Mouse (Mus musculus) embryonic facial prominence, embryonic 10.5 days (tissue): ENCODE data around the gene Trub2. TPM values are rescaled to one million over a fixed set of nuclear protein-coding genes. Genes with fewer than 3 reads are reported as not detected.

Experiments
- DNase-seq: peaks from one replicate; pipeline ENCODE4 v3.0.0-alpha.2; 2017; ENCODE audit warnings: low spot score
- H3K27ac ChIP-seq: fragments of 300-500 bp; sonication (generic); replicated peaks from 2 replicates; pipeline ENCODE4 v1.5.1; 2016; ENCODE audit warnings: mild to moderate bottlenecking
- H3K27me3 ChIP-seq: fragments of 300-500 bp; sonication (generic); replicated peaks from 2 replicates; pipeline ENCODE4 v1.6.1; 2016; ENCODE audit warnings: low read depth, mild to moderate bottlenecking; ENCODE audit not compliant: poor library complexity, severe bottlenecking
- H3K36me3 ChIP-seq: fragments of 300-500 bp; sonication (generic); replicated peaks from 2 replicates; pipeline ENCODE4 v1.6.1; 2016; ENCODE audit warnings: mild to moderate bottlenecking, moderate library complexity
- H3K4me1 ChIP-seq: fragments of 300-500 bp; sonication (generic); 2 replicates; pipeline ENCODE4 v1.6.1; 2016
- H3K4me3 ChIP-seq: fragments of 300-500 bp; sonication (generic); 2 replicates; pipeline ENCODE4 v1.5.1; 2016; ENCODE audit warnings: mild to moderate bottlenecking, moderate library complexity
- H3K9me3 ChIP-seq: fragments of 300-500 bp; sonication (generic); 2 replicates; pipeline ENCODE4 v1.6.1; 2016; ENCODE audit warnings: mild to moderate bottlenecking
- WGBS: fragments of 180-500 bp; shearing (Covaris S2); methylation state at CpG from one replicate; pipeline ENCODE4 v1.1.7; 2016; 5-methylcytosine and 5-hydroxymethylcytosine counted together
- polyA plus RNA-seq: library from polyadenylated mRNA; unstranded; fragments of >200 nt; fragmentation: Nextera tagmentation; extraction: Ambion mirVana; gene quantifications from 2 replicates; pipeline ENCODE4 v1.2.1, GENCODE M21; 2016

Gene Trub2
- polyA plus RNA-seq, 1 experiment from 2014 or later, result 60.7 TPM

DNA sequence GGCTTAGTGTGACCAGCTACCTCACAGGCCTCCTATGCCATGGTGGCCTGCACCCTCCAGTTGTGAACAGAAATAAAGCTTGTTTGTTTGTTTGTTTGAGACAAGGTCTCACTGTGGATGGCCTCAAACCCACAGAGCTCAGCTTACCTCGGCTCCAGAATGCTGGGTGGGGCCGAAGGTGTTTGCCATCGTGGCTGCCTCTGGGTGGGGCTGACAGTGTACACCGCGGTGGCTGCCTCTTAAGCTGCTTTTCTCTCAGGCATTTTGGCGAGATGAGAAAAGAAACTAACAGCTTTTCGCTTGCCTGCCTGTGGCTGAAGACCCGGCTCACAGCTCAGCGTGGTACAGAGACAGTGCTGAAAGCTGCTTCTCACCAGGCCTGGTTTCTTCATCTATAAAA is 19.4 kb downstream of the Trub2 start:
- Histone ChIP-seq H3K4me3 (no peak overlapping the region), H3K9me3 (no peaks in the 10 kb centered on the region), H3K4me1 (no peaks in the 10 kb centered on the region), H3K27me3 (no peaks in the 10 kb centered on the region), H3K36me3 (peaks cover 23% of the 10 kb centered on the region), H3K27ac (no peak overlapping the region)
- DNase-seq, result no peak
- 70% methylated on average over 9 of the region's 9 CpGs for WGBS

DNA sequence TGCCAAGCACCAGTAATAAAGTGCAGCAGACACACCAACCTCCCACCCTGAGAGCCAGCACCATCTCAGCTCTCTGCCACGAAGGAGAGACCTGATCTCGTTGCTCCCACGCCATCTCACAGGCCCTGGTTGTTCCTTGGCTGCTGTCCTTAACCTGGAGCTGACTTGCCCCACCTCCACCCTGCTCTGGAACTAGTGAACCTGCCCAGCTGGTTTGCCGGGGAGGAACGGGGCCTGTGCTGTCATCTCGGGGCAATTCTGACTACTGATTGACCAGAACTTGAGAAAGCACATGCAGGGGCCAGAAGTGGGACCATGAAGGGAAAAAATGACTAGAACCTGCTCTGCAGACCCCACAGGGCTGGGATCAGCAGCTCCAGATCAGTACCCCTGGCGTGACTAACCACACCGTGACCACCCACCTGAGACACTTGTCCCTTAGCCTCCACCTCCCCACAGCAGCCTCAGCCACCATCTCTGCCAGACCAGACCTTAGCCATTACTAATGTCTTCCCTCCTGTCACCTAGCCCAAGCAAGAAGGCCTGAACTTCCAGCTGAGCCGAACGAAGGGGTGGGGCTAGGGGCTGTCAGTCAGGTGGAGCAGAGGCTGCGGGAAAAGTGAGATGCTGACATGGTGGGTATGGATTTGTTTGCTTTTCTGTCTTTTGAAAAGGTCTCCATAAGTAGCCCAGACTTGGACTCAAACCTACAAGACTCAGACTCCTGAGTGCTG is 20.2 kb downstream of the Trub2 start:
- Histone ChIP-seq H3K27ac (no peak overlapping the region), H3K27me3 (no peaks in the 10 kb centered on the region), H3K4me3 (no peak overlapping the region), H3K9me3 (no peaks in the 10 kb centered on the region), H3K4me1 (no peaks in the 10 kb centered on the region), H3K36me3 (peaks cover 16% of the 10 kb centered on the region)
- no peak for DNase-seq
- 71% methylated on average over 11 of the region's 11 CpGs for WGBS

DNA sequence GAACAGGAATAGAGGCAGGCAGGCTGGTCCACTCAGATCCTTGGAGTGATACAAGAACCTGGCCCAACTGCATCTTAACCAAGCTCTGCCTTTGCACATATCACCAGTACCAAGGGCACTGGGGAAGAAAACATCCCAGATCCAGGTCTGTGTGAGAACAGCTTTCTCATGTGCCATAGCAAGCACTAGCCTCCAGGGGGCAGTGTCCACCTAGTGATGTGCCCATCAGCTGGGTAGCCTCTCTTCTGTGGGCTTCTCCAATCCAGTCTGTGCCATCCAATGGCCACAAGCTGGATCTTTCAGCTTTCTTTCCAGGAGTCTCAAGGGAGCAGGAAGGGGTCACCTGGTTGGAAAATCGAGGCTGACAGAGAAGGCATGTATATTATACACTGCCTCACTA is 23.5 kb downstream of the Trub2 start:
- 4% methylated on average over 1 of the region's 1 CpGs for WGBS

DNA sequence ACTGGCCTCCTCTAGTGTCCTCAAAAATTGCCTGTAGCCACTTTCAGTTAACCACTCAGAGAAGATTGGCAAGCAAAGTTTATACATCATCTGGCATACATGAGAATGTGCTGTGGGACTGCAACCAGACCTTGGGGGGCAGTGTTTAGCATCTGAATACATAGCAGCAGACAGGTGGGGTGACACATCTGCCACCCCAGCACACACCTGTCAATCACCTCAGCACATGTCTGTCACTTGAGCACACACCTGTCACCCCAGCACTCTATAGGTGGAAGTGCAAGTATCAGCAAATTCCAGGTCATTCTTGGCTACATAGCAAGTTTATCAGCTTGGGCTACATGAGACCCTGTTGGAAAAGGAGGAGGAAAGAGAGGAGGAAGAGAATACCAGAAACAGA is 32.6 kb downstream of the Trub2 start:
- Histone ChIP-seq H3K36me3 (no peaks in the 10 kb centered on the region), H3K9me3 (0 out of 2 replicates have a peak, but pooled peaks cover 4% of the 10 kb centered on the region)

More for the DNA sequence above, 23.5 kb downstream of the Trub2 start:
- peak; percentile 76 for DNase-seq
- H3K9me3 ChIP-seq, result no peaks in the 10 kb centered on the region
- no peaks in the 10 kb centered on the region for H3K4me1 ChIP-seq
- no peaks in the 10 kb centered on the region for H3K27me3 ChIP-seq
- H3K27ac ChIP-seq, result no peak overlapping the region
- H3K4me3 ChIP-seq, result no peak overlapping the region
- H3K36me3 ChIP-seq, result no peaks in the 10 kb centered on the region

DNA sequence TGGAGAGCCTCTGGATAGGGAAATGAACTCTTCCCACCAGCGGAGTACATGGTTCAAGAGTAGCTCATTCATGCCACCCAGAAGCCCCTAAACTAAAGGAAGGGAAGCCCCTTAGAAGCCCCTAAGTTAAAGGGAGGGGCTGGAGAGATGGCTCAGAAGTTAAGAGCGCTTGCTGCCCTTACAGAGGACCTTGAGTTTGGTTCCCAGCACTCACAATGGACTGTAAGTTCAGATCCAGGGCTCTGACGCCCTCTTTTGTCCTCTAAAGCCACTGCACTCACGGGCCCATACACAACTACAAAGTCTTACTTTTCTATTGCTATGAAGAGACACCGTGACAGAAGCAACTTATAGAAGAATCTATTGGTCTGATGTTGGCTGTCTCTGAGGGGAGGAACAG is 35.9 kb downstream of the Trub2 start:
- no peak for DNase-seq
- H3K27ac ChIP-seq, result no peak overlapping the region
- peaks cover 20% of the 10 kb centered on the region for H3K4me1 ChIP-seq
- no peaks in the 10 kb centered on the region for H3K36me3 ChIP-seq
- H3K27me3 ChIP-seq, result peaks cover 63% of the 10 kb centered on the region
- H3K9me3 ChIP-seq, result 0 out of 2 replicates have a peak, but pooled peaks cover 4% of the 10 kb centered on the region
- WGBS, result 86% methylated on average over 5 of the region's 5 CpGs
- no peak overlapping the region for H3K4me3 ChIP-seq

More for the DNA sequence above, 32.6 kb downstream of the Trub2 start:
- Histone ChIP-seq H3K27me3 (peaks cover 33% of the 10 kb centered on the region), H3K4me3 (no peak overlapping the region), H3K27ac (no peak overlapping the region), H3K4me1 (peaks cover 12% of the 10 kb centered on the region)
- no peak for DNase-seq

DNA sequence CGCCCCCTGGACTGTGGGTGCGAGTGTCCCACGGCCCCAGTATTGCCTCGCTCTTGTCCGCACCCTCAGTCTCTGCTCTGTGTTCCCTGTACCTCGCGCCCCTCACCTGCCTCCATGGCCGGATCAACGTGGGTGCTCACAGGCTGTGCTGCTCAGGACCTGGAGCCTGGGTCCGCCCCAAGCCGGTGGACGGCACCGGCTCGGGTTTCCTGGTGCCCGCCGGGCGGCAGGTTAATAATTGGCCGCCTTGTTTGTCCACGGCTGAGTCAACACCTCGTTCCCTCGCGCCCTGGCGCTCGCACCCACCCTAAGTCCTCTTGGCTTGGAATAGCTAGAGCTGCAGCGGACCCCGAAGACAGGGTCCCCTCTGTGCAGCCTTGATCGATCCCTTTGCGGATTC is 36.8 kb downstream of the Trub2 start, which contains the start of gene Gm13420:
TSS of gene Gm13420 (minus strand) at position 189 of the 400 bp plus-strand sequence.
- Histone ChIP-seq H3K4me3 (peak within 1 kb of the TSS; percentile 34), H3K9me3 (0 out of 2 replicates have a peak, but pooled peaks cover 4% of the 10 kb centered on the region), H3K27me3 (peaks cover 71% of the 10 kb centered on the region), H3K27ac (no peak within 1 kb of the TSS), H3K36me3 (no peaks in the 10 kb centered on the region), H3K4me1 (peaks cover 25% of the 10 kb centered on the region)
- DNase-seq, result peak; percentile 32
- 4% methylated on average over 28 of the region's 28 CpGs for WGBS

DNA sequence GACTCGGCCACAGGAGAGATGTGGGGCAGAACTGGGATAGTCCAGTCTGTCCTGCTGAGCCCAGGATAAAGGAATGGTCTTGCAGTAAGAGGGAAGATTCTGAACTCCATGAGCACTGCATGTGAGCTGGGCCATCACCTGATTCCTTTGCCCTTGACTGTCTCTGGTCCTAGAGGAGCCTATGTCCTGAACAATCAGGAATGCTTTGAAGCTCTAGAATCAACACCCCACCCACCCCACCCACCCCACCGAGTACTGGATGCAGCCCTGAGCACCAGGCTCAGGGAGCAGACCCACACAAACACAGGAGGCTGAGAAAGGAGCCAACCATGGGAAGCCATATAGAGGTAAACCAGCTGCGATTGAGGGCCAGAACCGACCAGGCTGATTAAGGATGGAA is 39.8 kb downstream of the Trub2 start:
- H3K4me1 ChIP-seq, result peaks cover 25% of the 10 kb centered on the region
- 0 out of 2 replicates have a peak, but pooled peaks cover 4% of the 10 kb centered on the region for H3K9me3 ChIP-seq
- H3K27ac ChIP-seq, result no peak overlapping the region
- H3K36me3 ChIP-seq, result no peaks in the 10 kb centered on the region
- DNase-seq, result no peak
- H3K4me3 ChIP-seq, result no peak overlapping the region
- 85% methylated on average over 4 of the region's 4 CpGs for WGBS
- H3K27me3 ChIP-seq, result peaks cover 89% of the 10 kb centered on the region

DNA sequence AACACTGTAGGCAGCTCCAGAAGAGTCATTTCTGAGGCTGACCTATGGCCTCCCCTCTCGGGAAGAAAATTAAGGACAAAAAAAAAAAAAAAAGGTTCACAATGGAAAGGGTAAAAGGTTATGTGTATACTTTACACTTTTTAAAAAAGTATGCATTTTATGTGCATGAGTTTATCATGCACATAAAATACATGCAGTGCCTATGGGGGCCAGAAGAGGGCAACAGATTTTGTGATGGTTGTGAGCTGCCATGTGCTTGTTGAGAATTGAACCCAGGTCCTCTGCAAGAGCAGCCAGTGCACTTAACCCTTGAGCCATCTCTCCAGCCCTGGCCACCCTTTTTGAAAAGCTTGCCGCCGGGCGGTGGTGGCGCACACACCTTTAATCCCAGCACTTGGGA is 40.5 kb downstream of the Trub2 start:
- Histone ChIP-seq H3K36me3 (no peaks in the 10 kb centered on the region), H3K9me3 (0 out of 2 replicates have a peak, but pooled peaks cover 4% of the 10 kb centered on the region), H3K27me3 (peaks cover 83% of the 10 kb centered on the region), H3K4me1 (peaks cover 25% of the 10 kb centered on the region), H3K27ac (no peak overlapping the region), H3K4me3 (no peak overlapping the region; the same call in 1 of the 2 replicates)
- 58% methylated on average over 5 of the region's 5 CpGs for whole genome bisulfite sequencing
- DNase-seq, result peak; percentile 43

DNA sequence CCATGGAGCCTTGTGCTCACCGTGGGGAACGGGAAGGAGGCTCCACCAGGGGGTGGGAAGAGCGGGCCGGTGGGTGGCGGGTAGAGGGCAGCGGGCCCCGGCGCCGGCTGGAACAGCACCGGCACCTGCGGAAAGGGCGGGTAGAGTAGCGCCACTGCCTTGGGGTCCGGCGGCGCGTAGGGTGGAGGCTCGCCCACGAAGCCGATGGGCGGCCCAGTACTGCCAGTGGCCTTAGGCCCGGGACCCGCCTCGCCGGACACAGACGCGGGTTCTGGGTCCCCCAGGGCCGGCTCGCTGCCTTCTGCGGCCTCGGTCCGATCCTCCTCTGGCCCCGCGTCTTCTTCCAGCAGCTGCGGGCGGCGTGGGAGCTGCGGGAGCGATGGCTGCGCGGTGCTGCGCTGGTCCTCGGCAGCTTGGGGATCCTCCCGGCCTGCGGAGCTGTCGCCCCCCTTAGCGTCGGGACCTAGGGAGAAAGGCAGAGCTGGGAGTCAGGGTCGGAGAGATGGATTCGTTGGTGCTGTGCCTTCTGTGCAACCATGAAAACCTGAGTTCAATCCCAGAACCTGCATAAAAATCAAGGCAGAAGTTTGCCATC is 41.0 kb downstream of the Trub2 start:
- no peaks in the 10 kb centered on the region for H3K36me3 ChIP-seq
- peak; percentile 27 for DNase-seq
- peak overlapping the region; percentile 70 for H3K27ac ChIP-seq
- H3K27me3 ChIP-seq, result peaks cover 77% of the 10 kb centered on the region
- WGBS, result 4% methylated on average over 50 of the region's 50 CpGs
- H3K4me1 ChIP-seq, result peaks cover 25% of the 10 kb centered on the region
- H3K4me3 ChIP-seq, result peak overlapping the region; percentile 56
- H3K9me3 ChIP-seq, result 0 out of 2 replicates have a peak, but pooled peaks cover under 1% of the 10 kb centered on the region

DNA sequence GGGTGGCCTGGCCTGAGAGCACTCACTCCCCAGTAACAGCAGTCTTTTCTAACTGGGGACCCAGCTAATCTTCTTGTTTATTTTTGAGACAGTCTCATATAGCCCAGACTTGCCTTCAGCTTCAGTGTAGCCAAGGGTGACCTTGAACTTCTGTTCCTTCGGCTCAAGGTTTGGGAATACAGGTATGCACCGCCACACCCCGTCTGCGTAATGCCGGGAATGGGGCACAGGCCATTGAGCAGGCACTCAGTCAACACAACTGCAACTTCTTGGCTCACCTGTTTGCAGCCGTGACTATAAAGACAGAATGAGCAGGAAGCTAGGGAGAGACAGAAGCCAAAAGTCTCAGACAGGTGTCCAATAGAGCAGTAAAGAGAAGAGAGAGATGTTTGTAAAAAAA is 44.0 kb downstream of the Trub2 start:
- H3K4me1 ChIP-seq, result peaks cover 8% of the 10 kb centered on the region
- 91% methylated on average over 6 of the region's 6 CpGs for whole genome bisulfite sequencing
- no peak overlapping the region for H3K27ac ChIP-seq
- no peaks in the 10 kb centered on the region for H3K9me3 ChIP-seq
- no peak for DNase-seq
- H3K4me3 ChIP-seq, result no peak overlapping the region
- H3K36me3 ChIP-seq, result peaks cover 14% of the 10 kb centered on the region
- peaks cover 47% of the 10 kb centered on the region for H3K27me3 ChIP-seq

DNA sequence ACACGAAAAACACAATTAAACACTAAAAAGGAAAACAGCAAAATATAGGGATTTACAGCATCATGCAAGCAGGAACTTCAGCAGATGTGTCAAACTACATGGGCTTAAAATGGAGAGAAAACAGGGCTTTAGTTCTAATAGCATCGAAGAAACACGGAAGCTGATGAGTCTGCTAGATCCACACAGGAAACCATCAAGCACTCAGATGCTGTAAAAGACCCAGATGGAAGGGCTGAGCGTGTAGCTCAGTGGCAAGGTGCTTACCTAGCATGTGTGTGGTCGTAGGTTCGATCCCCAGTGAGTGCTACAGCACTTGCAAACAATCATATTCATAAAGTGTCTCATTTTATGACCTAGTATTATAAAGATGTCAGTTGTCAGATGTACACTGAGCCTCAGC is 47.1 kb downstream of the Trub2 start:
- Histone ChIP-seq H3K4me3 (no peak overlapping the region), H3K27ac (no peak overlapping the region), H3K27me3 (peaks cover 16% of the 10 kb centered on the region), H3K4me1 (no peaks in the 10 kb centered on the region), H3K36me3 (peaks cover 45% of the 10 kb centered on the region), H3K9me3 (no peaks in the 10 kb centered on the region)
- no peak for DNase-seq
- 93% methylated on average over 6 of the region's 6 CpGs for WGBS

DNA sequence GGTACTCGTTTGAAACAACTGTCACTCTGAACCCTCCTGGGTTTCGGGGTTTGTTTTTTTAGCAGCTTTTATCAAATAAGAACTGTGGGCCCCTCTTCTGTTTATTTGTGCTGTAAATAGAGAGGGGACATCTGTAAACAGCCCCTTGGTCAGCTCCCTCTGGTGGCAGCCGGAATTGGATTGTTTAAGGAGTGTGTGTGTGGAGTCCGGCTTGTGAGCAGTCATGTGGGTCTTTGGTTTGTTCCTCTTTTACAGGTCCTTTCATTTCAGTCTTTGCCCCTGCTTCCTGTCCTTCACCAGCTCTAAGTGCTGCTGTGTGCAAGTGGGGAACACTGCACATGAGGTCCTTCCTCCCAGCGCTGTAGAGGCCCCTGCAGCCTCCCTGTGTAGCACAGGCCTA is 48.9 kb downstream of the Trub2 start:
- 74% methylated on average over 5 of the region's 5 CpGs for WGBS
- H3K27me3 ChIP-seq, result no peaks in the 10 kb centered on the region
- H3K36me3 ChIP-seq, result peaks cover 63% of the 10 kb centered on the region
- H3K9me3 ChIP-seq, result no peaks in the 10 kb centered on the region
- no peak for DNase-seq
- no peak overlapping the region for H3K4me3 ChIP-seq
- no peaks in the 10 kb centered on the region for H3K4me1 ChIP-seq
- H3K27ac ChIP-seq, result no peak overlapping the region

DNA sequence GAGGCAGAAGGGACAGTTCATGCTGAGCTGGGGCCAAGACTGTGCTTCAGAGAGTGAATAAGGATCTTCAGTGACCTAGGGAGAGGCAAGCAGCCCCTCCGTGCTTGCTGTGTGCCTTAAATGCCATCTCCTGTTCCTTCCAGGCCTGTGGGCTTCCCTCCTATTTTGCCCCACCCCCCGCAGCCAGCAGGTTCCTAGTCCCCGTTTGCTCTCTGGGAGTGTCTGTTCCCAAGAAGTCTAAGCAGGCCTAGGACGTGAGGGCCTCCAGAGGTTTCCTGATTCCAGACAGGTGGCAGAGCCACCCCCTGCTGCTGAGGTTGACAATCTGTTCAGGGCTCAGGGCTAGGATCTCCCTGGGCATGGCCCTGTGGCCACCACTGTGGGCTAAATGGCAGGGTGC is 49.5 kb downstream of the Trub2 start:
- H3K36me3 ChIP-seq, result peaks cover 69% of the 10 kb centered on the region

More for the DNA sequence above, 49.5 kb downstream of the Trub2 start:
- WGBS, result 64% methylated on average over 4 of the region's 4 CpGs
- Histone ChIP-seq H3K27ac (no peak overlapping the region), H3K4me3 (no peak overlapping the region), H3K4me1 (no peaks in the 10 kb centered on the region), H3K27me3 (no peaks in the 10 kb centered on the region), H3K9me3 (no peaks in the 10 kb centered on the region)
- no peak for DNase-seq
